Mouse (Mus musculus) testis, postnatal 10 days (tissue): ENCODE measurements around the gene Cyp3a25.
"Not testable (repeated sequence)": the region's sequence is repeated elsewhere in the genome, so short reads cannot be mapped to it uniquely, and the experiment has no call there.

Experiments
- DNase-seq: peaks from one replicate; pipeline ENCODE4 v3.0.0; 2021; ENCODE audit warnings: low spot score

Gene Cyp3a25

DNA sequence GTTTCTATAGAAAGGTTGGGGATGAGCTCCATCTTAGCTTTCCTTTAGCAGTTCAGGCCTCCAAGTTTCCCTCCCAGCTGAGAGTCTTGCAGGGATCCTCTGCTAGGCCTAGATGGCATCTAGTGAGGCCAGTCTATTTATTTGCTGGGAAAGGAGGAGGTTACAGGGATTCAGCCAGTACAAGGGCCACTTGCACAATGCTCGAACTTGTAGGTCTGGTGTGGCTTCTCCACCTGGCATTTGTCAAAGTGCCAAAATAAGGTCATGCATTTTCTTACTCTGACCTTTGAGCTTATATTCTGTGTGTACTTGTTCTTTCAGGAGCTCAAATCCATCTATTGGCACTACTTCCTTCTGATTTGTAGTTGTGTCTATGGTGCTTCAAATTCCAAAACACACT is at the start of gene Cyp3a25:
Cyp3a25 (minus strand) TSS at position 110 of the 400 bp plus-strand sequence.
- DNase-seq: not testable (repeated sequence)

DNA sequence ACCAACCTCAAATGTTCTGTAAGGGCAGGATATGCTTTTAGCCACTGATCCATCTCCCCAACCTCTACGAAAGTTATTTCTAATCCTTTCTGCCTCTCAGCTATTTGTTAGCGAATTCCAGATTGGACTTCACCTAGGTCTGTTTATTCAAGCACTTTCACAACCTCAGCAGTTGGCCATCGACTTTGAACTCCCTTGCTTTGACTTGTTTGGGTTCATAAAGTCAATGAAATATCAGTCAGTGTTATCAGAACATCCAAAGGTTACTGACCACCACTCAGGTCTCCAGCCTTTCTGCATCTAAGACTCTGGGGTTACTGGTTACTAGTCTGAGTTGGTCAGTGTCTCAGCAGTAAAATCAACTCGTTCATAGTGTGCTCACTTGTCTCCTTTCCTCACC is 11.7 kb upstream of the Cyp3a25 start:
- DNase-seq: no peak

DNA sequence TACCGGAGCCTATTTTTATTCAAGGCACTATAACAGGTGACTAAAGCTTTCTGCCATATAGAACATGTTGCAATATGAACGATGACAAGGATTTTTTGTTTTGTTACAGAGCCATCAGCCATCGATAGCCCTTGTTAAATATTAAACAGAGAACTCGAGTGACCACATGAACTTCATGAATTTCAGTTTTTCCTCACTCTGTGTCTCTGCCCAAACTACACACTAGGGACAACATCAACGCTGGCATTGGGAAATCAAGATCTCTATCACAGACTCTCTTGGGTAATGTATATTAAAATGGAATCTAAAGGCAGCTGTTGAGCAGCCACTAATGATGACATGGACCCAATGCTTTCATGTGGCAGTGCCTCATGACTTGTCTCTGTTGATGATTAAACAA is 8.9 kb upstream of the Cyp3a25 start:
- no peak for DNase-seq

DNA sequence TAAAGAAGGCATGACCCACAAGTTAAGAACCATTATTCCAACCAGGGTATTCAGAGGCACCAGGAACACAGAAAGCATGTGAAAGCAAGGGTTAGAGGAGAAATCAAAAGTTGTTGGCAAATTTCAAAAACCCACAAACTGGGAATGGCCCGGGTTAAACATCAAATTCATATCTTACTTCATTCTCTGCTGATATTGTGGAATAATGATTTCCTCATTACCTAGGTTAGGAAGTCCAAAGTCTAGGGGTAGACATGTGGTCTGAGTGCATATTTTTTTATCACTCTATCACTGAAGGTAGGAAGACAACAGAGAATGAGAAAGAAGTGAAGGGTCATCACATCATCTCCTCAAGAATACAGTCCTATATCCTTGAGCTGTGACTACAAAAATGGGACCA is 1.8 kb upstream of the Cyp3a25 start:
- no peak for DNase-seq

DNA sequence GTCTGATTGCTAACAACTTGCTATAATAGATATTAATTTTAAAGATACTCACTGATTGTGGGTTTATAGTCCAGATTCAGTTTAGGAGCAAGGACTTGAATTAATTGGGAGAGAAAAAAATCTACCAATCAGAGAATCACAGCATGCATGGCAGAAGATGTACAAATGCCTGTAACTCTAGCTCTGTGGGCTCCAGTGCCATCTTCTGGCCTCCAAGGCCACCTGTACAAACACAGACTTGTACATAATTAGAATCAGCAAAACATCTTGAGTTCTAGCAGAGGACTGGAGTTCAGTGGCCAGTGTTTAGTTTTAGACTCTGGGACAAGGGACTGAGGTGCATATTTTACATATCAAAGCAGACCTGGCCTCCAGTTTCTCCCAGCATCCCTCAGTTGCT is 42.3 kb downstream of the Cyp3a25 start:
- DNase-seq: no peak
